Mouse (Mus musculus) cerebellum, postnatal 4 days (tissue): ENCODE data around the gene Pef1.

Source experiments
- DNase-seq, 2 experiments: peaks; one replicate each; pipeline ENCODE4 v3.0.0; 2022; ENCODE audit warnings: low spot score in 2 of 2, mixed read lengths in 1 of 2

Pef1 gene

GRCm38 (mm10) chr4:130095137-130095536, 7.2 kb upstream of the Pef1 start:
- no peak for DNase-seq

GRCm38 (mm10) chr4:130101183-130101582, 1.2 kb upstream of the Pef1 start:
- peak in 1 of 2 experiments; percentile 50 for DNase-seq

- no peak for DNase-seq
Observed at GRCm38 (mm10) chr4:130103632-130104031, 1.3 kb downstream of the Pef1 start.

DNA sequence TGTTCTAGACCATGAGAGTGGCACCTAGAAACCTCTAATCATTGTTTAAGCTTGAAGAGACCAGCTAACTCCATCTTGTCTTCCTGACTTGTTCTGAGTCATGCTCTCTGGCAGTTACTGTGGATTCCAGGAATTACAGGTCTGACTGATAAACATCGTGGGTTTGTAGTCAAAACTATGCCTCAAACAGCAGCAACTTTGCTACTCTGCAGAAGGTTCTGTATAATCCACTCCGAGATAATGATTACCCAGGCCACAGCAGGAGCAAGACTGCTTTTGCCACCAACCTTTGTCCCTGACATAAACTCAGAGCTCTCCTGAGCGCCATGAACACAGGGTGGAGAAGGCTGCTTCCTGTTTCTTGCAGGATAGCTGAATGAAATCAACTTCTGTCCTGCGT, 2.2 kb downstream of the Pef1 start:
- DNase-seq = no peak

- DNase-seq = no peak
Observed at GRCm38 (mm10) chr4:130107065-130107443, 4.7 kb downstream of the Pef1 start.

DNA sequence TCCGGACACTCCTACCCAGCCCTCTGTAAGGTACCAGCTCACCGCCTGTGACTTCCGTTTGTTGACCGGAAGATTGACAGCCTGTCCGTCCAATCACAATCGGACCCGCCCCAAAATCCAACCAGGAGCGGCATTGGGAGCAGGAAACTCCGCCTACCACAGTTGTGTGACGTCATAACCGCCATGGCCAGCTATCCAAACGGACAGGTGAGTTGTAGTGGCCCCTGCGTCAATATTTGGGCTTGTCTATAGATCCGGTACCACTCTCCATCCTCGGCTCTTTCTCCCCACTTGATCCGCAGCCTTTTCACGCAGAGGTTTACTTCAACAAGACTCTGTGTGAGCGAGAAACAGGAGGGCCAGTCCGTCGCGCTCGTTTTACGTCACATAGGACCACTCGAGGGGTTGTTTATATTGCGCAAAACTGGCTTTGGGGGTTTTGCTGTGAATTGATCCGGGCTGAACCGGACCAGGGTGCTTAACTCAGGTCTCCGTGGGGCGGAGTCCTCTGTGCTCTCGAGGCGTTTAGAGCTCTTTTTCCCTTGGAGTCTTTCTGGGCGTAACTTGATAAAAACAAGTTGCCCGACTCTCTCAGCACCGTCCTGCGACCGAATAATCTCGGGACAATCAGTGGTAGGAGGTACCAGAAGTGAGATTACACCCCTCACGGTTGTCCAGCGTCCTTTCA, 5.2 kb downstream of the Pef1 start:
- DNase-seq = peak; percentile 100

- no peak for DNase-seq
Observed at GRCm38 (mm10) chr4:130108929-130109328, 6.6 kb downstream of the Pef1 start.

GRCm38 (mm10) chr4:130109666-130110065, 7.3 kb downstream of the Pef1 start:
- no peak for DNase-seq

DNA sequence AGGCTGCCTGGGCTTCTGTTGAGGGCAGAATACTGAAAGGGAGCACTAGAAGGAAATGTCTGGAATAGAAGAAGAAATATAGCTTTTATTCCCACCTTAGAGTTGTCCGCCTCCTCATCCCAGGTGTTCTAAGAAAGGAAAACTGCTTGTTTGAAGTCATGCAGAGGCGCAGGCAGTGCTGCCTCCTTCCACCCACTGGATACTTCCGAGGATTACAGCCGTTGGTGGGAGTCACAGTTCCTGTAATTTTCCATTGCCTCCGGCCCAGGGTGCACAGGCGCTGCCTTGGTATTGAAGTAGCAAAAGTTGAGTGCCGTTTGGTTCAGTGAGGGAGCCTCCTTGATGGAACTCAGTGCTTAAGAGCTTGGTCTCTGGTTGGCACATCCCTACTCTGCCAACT, 7.7 kb downstream of the Pef1 start:
- DNase-seq = no peak

GRCm38 (mm10) chr4:130112299-130112698, 9.9 kb downstream of the Pef1 start:
- DNase-seq = no peak

DNA sequence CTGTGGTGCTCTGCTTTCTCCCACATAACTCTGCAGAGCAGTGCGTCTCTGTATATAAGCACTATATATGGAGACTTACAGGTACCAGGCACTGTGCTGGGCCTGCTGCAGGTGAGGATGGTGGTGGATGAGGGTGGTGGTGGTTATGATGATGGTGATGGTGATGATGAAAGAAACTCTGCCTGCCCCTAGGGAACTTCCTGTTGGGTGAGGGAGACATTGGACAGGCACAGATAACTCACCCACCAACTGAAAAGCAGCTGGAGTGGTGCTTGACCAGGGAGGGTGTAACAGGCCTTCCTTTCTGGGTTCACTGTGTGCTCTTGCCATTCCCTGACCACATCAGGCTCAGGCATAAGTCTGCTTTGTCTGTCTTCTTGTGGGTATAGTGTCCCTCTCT, 10.4 kb downstream of the Pef1 start:
- DNase-seq = no peak

DNA sequence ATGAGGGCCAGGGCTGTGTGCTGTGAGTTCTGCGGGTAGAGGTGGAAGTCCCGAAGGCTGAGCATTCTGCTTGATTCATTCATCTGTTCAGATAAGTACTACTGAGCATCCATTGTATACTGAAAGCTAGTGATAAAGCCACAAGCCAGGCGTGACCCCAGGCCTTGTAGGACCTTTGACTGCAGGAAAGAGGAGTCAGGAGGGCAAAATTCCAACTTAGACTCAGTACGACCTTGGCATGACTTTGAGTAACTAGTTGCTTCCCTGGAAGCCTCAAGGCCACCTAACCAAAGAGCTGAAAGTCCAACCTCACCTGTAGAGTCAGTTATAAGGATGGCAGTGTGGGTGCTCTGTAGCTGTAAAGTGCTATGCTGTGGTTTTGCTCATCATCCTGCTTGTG, 18.4 kb downstream of the Pef1 start:
- DNase-seq = no peak

DNA sequence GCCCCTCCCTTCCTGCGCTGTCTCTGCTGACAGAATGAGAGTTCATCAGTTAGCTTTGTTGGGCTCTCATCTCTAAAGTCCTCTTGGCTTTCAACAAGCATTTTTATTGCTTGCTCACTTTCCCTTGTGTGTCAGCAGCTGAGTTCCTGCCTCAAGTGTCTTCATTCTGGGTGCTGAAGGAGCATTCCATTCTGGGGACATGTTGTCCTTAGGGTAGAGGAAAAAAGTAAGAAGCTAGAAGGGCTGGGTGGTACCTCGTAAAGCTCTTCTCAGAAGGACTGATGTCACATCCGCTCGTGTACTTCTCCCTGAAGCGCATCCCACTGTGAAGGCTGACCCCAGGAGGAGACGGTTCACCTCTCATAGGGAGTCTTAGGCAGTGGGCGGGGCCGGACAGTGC, 19.2 kb downstream of the Pef1 start:
- DNase-seq = no peak

DNA sequence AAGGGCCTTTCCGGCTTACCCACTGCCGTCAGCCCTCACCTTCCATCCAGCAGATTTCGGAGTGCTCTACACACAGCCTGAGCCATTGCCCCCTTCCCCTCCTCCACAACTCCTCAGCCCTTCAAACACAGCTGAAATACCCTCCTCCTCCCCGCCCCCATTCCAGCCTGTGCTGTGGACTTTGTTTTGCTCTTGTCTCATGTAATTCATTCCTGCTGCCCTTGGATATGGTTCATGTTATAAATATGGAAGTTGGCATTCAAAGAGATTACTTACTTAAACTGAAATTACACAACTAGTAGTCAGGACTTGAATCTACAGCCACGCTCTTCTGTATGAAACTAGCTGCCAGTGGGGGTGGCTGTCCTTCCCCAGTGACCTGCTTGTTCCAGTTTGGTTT, 20.7 kb downstream of the Pef1 start:
- no peak for DNase-seq

DNA sequence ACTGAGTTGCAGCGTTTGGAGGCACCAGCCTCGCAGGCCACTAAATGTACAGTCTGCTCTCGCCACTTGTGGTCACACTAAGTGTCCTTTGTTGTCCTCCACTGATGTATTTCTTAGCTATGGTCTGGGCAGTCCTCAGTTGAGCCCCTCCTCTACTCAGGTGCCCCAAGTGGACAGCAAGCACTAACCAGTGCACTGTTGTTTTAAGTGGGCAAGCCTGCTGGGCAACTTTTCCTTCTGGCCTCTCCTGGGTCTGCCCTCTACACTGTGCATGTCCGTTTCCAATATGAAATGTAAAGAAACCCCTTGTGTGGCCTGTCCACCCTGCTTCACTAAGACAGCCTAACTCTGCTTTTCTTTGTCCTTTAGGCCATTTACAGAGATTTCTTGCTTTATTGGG, 21.8 kb downstream of the Pef1 start:
- DNase-seq = no peak

DNA sequence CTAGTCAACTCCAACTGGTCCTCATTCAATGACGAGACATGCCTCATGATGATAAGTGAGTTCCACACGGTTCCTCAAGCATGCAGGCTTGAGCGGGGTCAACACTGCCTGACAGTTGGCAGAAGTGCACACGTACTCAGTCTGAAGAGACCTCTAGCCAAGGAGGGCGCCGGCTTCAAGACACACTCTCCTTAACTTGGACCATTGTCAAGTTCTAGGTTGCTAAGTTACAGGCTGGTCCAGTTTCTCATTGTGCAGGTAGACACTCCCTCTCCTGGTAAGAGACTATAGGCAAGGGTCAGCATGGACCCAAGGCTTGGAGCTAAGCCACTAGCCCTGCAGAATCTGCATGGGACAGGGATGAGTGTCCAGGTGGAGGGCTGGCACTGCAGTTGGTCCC, 22.8 kb downstream of the Pef1 start:
- no peak for DNase-seq

DNA sequence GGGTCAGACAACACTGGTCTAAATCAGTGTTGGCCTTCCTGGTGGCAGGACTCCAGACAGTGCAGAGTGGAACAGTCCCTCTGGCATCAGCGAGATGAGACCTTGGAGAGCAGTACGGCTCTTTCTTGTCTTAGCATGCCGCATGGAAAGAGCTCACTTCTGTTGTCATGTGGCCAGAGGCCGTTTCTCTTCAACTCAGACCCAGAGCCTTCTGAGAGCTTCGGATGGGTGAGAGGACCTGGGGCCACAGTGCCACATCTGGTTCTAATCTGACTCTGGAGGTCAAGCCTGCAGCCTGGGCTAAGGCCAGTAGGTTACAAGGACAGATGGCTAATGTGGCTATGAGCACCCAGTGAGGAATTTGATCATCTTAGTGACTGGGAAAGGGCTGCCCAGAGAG, 23.6 kb downstream of the Pef1 start:
- DNase-seq = no peak

DNA sequence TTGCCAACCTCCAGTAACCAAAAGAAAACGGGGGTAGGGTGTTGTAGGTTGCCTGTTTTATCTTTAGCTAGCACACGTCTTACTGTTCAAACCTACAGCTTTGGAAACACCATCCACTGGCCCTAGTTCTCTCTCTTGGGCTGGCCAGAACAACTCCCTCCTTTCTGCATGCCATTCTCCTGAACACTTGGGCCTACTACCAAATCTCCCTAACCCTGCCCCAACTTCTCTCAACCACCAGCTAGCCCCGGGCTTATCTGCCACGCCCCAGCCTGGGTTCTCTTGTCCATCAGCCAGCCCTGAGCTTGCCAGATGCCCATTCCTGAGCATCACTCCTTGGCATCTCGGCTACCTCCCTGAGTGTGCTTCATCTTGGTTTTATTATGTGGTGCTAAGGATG, 26.5 kb downstream of the Pef1 start:
- no peak for DNase-seq

DNA sequence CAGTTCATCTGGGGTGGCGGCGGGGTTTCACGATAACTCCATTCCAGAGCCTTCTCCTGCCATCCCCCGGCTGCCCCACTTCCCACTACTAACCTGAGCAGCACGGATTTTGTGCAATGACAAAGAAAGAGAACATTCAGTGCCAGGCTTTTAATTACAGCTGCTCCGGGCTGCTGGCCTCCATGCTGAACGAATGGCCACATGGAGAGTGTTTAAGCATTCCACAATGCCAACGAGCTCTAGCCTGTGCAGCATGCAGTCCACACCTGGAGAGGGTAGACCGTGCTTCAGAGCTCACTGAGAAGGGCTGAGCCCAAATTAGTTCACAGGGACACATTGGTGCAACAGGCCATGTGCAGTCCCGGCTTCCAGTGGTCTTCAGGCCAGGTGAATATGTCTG, 27.7 kb downstream of the Pef1 start:
- DNase-seq = no peak

DNA sequence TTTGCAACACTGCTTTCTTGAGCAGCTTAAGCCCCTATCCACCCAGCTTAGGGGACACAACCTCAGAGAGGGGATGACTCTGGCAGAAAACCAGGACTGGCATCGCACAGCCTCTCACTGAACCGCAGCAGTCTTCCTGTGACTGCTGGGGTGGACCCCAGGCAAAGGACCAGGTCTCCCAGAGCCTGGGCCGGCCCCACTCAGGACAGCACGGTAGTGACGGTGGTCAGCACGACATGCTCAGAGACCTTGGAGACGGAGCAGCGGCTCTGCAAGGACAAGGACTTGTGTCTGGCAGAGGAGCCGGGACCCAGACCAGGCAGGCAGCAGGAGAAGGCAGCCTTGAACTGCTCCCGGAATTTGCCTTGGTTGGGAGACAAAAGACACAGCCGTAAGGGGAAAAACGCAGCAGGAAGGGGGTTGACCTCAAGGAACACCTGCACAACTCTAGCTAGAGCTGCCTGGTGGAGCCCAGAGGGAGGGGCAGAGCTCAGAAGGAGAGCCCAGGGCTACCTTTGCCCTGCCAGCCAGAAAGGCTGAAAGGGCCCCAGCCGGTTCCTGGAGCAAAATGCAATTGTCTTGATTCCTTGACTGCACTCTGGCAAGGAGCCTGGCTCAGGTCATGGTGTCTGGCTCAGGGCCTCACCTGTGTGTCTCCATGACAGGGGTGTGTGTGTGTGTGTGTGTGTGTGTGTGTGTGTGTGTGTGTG, 28.4 kb downstream of the Pef1 start:
- DNase-seq = no peak

DNA sequence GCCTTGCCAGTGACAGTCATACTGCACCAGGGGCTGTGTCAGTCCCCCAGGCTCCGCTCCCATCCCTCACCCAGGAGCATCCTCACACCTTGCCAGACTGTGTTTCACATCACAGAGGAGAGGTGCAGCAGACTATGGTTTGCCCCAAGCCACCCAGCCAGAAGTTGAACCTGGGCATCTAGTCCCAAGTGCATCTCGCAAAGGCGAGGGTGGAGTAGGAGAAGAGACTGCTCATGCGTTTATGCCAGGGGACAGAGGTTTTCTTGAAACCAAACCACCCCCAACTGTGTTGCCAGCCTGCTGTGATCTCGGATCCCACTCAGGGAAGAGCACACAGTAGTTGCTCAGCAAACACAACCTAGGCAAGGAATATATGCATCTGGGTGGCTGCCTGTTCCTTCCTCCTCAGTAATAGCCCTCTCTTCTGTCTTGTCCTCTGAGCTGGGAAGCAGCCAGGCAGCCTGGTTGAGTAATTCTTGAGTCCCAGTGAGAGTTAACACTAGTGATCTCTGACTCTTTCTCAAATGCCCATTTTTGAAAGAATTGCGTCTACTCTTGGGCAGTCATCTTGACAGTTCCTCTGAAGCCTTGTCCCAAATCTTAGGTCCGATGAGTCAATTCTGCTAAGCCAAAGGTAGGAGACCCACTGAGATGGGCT, 29.2 kb downstream of the Pef1 start:
- no peak for DNase-seq

- DNase-seq = no peak
Observed at GRCm38 (mm10) chr4:130133399-130133798, 31.0 kb downstream of the Pef1 start.
